Mouse (Mus musculus): Measurements from ENCODE around the gene Fgd6. TPM values are rescaled to one million over a fixed set of nuclear protein-coding genes. Genes with fewer than 3 reads are reported as not detected.

The Fgd6 gene
- polyA plus RNA-seq, 1 experiment from 2014 or later, result 2.7 TPM

Other genes starting within 250 kb of the Fgd6 start
- gene Usp44, start 204.4 kb upstream of the Fgd6 start, polyA plus RNA-seq (2014; fragmentation: Nextera tagmentation; extraction: Ambion mirVana), result 0.15 and 0.18 TPM in 2 replicates
- 158 and 159 TPM in 2 replicates for gene Metap2, start 138.9 kb upstream of the Fgd6 start, polyA plus RNA-seq (2014; fragmentation: Nextera tagmentation; extraction: Ambion mirVana)
- gene Vezt, start 184 bp upstream of the Fgd6 start, polyA plus RNA-seq (2014; fragmentation: Nextera tagmentation; extraction: Ambion mirVana), result 22.5 and 25.7 TPM in 2 replicates
- gene Nr2c1, start 112.0 kb downstream of the Fgd6 start, polyA plus RNA-seq (2014; fragmentation: Nextera tagmentation; extraction: Ambion mirVana), result 6.9 and 7.3 TPM in 2 replicates
- 719 and 744 TPM in 2 replicates for gene Ndufa12, start 162.7 kb downstream of the Fgd6 start, polyA plus RNA-seq (2014; fragmentation: Nextera tagmentation; extraction: Ambion mirVana)

All from heart, embryonic 14.5 days (tissue).